Mouse (Mus musculus) intestine, embryonic 16.5 days (tissue): Measurements from ENCODE around the gene F11r. TPM values are rescaled to one million over a fixed set of nuclear protein-coding genes. Genes with fewer than 3 reads are reported as not detected.

Experiments used
- polyA plus RNA-seq: library from polyadenylated mRNA; unstranded; fragments of >200 nt; fragmentation: Nextera tagmentation; extraction: Ambion mirVana; gene quantifications from 2 replicates; pipeline ENCODE4 v1.2.1, GENCODE M21; 2015

The F11r gene
- polyA plus RNA-seq, 1 experiment from 2014 or later = 108 TPM

Other genes starting within 250 kb of the F11r start
- 16.4 and 19.4 TPM in 2 replicates for gene Pcp4l1, start 241.3 kb upstream of the F11r start, polyA plus RNA-seq
- 18.7 and 21.7 TPM in 2 replicates for gene Nr1i3, start 223.6 kb upstream of the F11r start, polyA plus RNA-seq
- gene Tomm40l, start 215.0 kb upstream of the F11r start, polyA plus RNA-seq = 32.0 and 34.7 TPM in 2 replicates
- 55.3 and 151 TPM in 2 replicates for gene Apoa2, start 212.5 kb upstream of the F11r start, polyA plus RNA-seq
- gene Fcer1g, start 203.2 kb upstream of the F11r start, polyA plus RNA-seq = 50.3 and 52.1 TPM in 2 replicates
- 6.3 and 7.0 TPM in 2 replicates for gene Adamts4, start 187.1 kb upstream of the F11r start, polyA plus RNA-seq
- 339 and 373 TPM in 2 replicates for gene Ndufs2, start 186.1 kb upstream of the F11r start, polyA plus RNA-seq
- gene B4galt3, start 167.2 kb upstream of the F11r start, polyA plus RNA-seq = 50.0 and 56.5 TPM in 2 replicates
- gene Ppox, start 156.3 kb upstream of the F11r start, polyA plus RNA-seq = 40.2 and 40.9 TPM in 2 replicates
- 50.8 and 53.2 TPM in 2 replicates for gene Usp21, start 149.5 kb upstream of the F11r start, polyA plus RNA-seq
- gene Ufc1, start 142.5 kb upstream of the F11r start, polyA plus RNA-seq = 98.8 and 103 TPM in 2 replicates
- 42.6 and 46.8 TPM in 2 replicates for gene Dedd, start 108.4 kb upstream of the F11r start, polyA plus RNA-seq
- 57.6 and 60.9 TPM in 2 replicates for gene Nit1, start 91.9 kb upstream of the F11r start, polyA plus RNA-seq
- 83.5 and 99.0 TPM in 2 replicates for gene Pfdn2, start 91.9 kb upstream of the F11r start, polyA plus RNA-seq
- gene Klhdc9, start 76.7 kb upstream of the F11r start, polyA plus RNA-seq = 0.60 and 1.1 TPM in 2 replicates
- gene Nectin4, start 67.4 kb upstream of the F11r start, polyA plus RNA-seq = 2.8 and 3.8 TPM in 2 replicates
- gene Arhgap30, start 48.6 kb upstream of the F11r start, polyA plus RNA-seq = 2.0 and 2.5 TPM in 2 replicates
- 54.6 and 58.1 TPM in 2 replicates for gene Usf1, start 26.2 kb upstream of the F11r start, polyA plus RNA-seq
- gene Tstd1, start 18.7 kb upstream of the F11r start, polyA plus RNA-seq = 5.3 and 5.6 TPM in 2 replicates
- 11.1 and 11.2 TPM in 2 replicates for gene Alyref2, start 65.9 kb downstream of the F11r start, polyA plus RNA-seq
- gene Itln1, start 97.8 kb downstream of the F11r start, polyA plus RNA-seq = 0.20 and 0.23 TPM in 2 replicates
- gene Cd244a, start 121.7 kb downstream of the F11r start, polyA plus RNA-seq = 0.62 and 0.91 TPM in 2 replicates
- 0.51 and 0.60 TPM in 2 replicates for gene Ly9, start 169.9 kb downstream of the F11r start, polyA plus RNA-seq
- gene Slamf7, start 215.5 kb downstream of the F11r start, polyA plus RNA-seq = 0.18 and 0.23 TPM in 2 replicates
- gene Cd48, start 244.5 kb downstream of the F11r start, polyA plus RNA-seq = 4.4 and 4.7 TPM in 2 replicates